Mouse (Mus musculus): ENCODE results near the gene Pold1.

Gene Pold1

GRCm38 (mm10) chr7:44497361-44498055, 51.1 kb downstream of the Pold1 start:
- POLR2A ChIA-PET, result interaction anchor here (0.5 to 7.2 kb wide), 52 partner anchors 9 to 1808 kb away, joined by 3 to 100 read pairs (median 5); partner anchors contain the start of genes Josd2 (in 3 of the 4), Nup62 (in 2 of the 4), 1700028J19Rik (in 1 of the 4) and 2410002F23Rik (in 1 of the 4)
- CTCF ChIA-PET, result interaction anchor here (0.6 to 3.1 kb wide), 15 partner anchors 7 to 293 kb away, joined by 3 to 23 read pairs (median 4); partner anchors contain the start of gene Pold1 (in 1 of the 4)

DNA sequence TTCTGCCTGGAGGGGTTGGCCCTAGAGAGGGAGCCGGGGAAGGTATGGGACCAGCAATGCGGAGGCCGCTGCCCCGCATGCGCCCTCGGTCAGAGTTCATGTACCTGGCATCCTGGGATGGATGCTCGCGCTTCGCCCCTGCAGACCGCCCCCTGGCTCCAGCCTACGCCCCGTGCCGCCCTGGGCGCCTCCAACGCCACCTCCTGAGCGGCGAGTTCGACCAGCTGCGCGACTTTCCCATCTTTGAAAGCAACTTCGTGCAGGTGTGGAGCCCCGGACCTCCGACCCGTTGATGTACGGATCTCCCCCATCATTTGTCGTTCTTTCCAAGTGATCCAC, 51.9 kb downstream of the Pold1 start:
- ChIA-PET POLR2A (interaction anchor here (0.5 to 7.2 kb wide), 83 partner anchors 9 to 860 kb away, joined by 3 to 100 read pairs (median 5); partner anchors contain the start of genes Atf5 (in 3 of the 4), Il4i1 (in 3 of the 4), Josd2 (in 3 of the 4) and Nup62 (in 3 of the 4)), CTCF (interaction anchor here in 3 of 4 experiments (0.5 to 3.1 kb wide), 25 partner anchors 11 to 816 kb away, joined by 3 to 23 read pairs (median 4); partner anchors contain the start of genes Pold1 (in 2 of the 3) and Nr1h2 (in 1 of the 3))

DNA sequence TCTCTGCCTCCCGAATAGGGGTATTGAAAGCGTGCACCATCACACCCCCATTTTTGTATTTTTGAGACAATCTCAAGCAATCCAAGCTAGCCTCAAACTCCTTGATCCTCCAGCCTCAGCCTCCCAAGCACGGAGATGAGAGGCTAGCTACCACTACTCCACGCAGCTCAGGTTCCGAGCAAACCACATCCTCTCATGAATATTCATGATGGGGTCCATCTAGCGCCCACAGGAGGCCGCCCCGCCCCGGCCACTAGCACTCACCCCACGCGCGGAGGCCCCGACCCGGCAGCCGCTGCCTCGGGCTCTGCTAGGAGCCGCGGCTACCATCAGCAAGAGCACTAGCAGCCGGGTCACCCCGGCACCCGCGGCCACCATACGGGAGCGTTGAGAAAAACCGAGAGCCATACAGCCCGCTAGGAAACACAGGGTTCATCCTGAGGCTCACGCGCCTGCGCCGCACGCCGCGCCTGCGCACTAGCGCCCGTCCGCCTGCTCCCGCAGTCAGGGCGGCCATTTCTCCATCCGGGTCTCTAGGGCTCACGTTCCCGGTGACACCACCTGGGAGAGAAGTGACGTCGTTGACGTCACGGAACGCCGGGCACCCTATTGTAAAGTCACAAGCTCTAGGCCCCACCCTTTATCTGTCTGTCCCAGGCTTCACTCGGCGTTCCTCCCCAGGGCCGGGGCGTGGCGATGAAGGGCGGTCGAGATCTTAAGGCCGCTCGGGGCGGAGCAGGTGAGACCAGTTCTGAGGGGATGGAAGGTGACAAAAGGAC, 52.5 kb downstream of the Pold1 start, which contains the start of the genes Emc10 and Fam71e1:
Gene Emc10 (minus strand): TSS at position 538 of the 779 bp plus-strand sequence.
Gene Fam71e1 (plus strand): TSS at position 590 of the 779 bp plus-strand sequence.
- CTCF ChIA-PET, result interaction anchor here in 3 of 4 experiments (0.5 to 3.1 kb wide), 32 partner anchors 10 to 816 kb away, joined by 3 to 23 read pairs (median 4); partner anchors contain the start of genes Pold1 (in 2 of the 3), Josd2 (in 1 of the 3) and Nr1h2 (in 1 of the 3)
- POLR2A ChIA-PET, result interaction anchor here (0.5 to 7.2 kb wide), 110 partner anchors 9 to 1022 kb away, joined by 3 to 100 read pairs (median 4); partner anchors contain the start of genes Atf5 (in 3 of the 4), Il4i1 (in 3 of the 4), Josd2 (in 3 of the 4) and Nup62 (in 3 of the 4)

DNA sequence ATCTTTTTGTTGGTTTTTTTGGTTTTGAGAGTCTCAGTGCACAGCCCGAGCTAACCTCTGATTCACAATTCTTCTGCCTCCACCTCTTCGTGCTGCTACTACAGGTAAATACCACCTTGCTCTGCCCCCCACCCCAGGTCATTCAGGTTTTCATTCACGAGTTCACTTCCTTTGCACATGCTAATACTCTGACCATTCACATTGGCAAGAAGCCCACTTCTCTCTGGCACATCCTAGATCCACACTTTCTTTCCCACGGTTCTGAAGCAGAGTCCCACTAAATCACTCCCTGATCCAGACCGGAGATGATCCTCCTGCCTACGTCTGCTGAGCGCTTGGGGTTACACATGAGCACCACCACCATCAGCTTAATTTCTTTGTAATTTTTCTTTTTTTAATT, 53.6 kb downstream of the Pold1 start:
- POLR2A ChIA-PET, result interaction anchor here (0.5 to 7.2 kb wide), 24 partner anchors 8 to 270 kb away, joined by 3 to 100 read pairs (median 6); partner anchors contain the start of genes 1700028J19Rik (in 2 of the 4), 2410002F23Rik (in 2 of the 4), Josd2 (in 2 of the 4) and Izumo2 (in 1 of the 4)
- CTCF ChIA-PET, result interaction anchor here in 3 of 4 experiments (0.6 to 3.1 kb wide), 7 partner anchors 9 to 355 kb away, joined by 3 to 23 read pairs (median 3); partner anchors contain the start of genes Atf5 (in 1 of the 3), Il4i1 (in 1 of the 3) and Nup62 (in 1 of the 3)

GRCm38 (mm10) chr7:44494681-44495080, 54.0 kb downstream of the Pold1 start:
- POLR2A ChIA-PET, result interaction anchor here (0.5 to 7.2 kb wide), 17 partner anchors 8 to 248 kb away, joined by 3 to 100 read pairs (median 6); partner anchors contain the start of genes Josd2 (in 2 of the 4), 1700028J19Rik (in 1 of the 4) and 2410002F23Rik (in 1 of the 4)
- CTCF ChIA-PET, result interaction anchor here in 3 of 4 experiments (0.6 to 1.3 kb wide), 5 partner anchors 9 to 355 kb away, joined by 3 to 9 read pairs (median 3); partner anchors contain the start of genes Atf5 (in 1 of the 3), Il4i1 (in 1 of the 3) and Nup62 (in 1 of the 3)

- POLR2A ChIA-PET, result interaction anchor here in 2 of 4 experiments (0.6 to 1.3 kb wide), 6 partner anchors 21 to 142 kb away, joined by 3 read pairs; no protein-coding TSS in a partner anchor
- CTCF ChIA-PET, result interaction anchor here in 3 of 4 experiments (1.0 to 2.4 kb wide), 4 partner anchors 7 to 141 kb away, joined by 3 to 5 read pairs (median 3); no protein-coding TSS in a partner anchor
Observed at GRCm38 (mm10) chr7:44492166-44492826, 56.4 kb downstream of the Pold1 start.

GRCm38 (mm10) chr7:44491391-44491790, 57.3 kb downstream of the Pold1 start:
- CTCF ChIA-PET, result interaction anchor here in 2 of 4 experiments (0.5 to 2.4 kb wide), 2 partner anchors 27 to 123 kb away, joined by 5 to 15 read pairs; no protein-coding TSS in a partner anchor
- POLR2A ChIA-PET, result interaction anchor here in 3 of 4 experiments (0.6 to 1.3 kb wide), 4 partner anchors 23 to 245 kb away, joined by 3 read pairs; partner anchors contain the start of genes 1700028J19Rik (in 1 of the 3) and 2410002F23Rik (in 1 of the 3)

GRCm38 (mm10) chr7:44490281-44490680, 58.4 kb downstream of the Pold1 start:
- CTCF ChIA-PET, result interaction anchor here in 2 of 4 experiments (0.6 to 2.4 kb wide), 2 partner anchors 28 to 32 kb away, joined by 3 to 5 read pairs; no protein-coding TSS in a partner anchor
- POLR2A ChIA-PET, result interaction anchor here in 1 of 4 experiments (0.7 kb wide), 1 partner anchor 739 kb away, joined by 3 read pairs; no protein-coding TSS in a partner anchor

- POLR2A ChIA-PET, result interaction anchor here in 2 of 4 experiments (1.6 to 5.3 kb wide), 4 partner anchors 8 to 20 kb away, joined by 4 to 100 read pairs (median 50); partner anchors contain the start of genes Emc10 (in 2 of the 2), Fam71e1 (in 2 of the 2) and Josd2 (in 1 of the 2)
- CTCF ChIA-PET, result interaction anchor here in 1 of 4 experiments (0.9 kb wide), 1 partner anchor 150 kb away, joined by 3 read pairs; no protein-coding TSS in a partner anchor
Observed at GRCm38 (mm10) chr7:44488545-44488944, 60.1 kb downstream of the Pold1 start.

DNA sequence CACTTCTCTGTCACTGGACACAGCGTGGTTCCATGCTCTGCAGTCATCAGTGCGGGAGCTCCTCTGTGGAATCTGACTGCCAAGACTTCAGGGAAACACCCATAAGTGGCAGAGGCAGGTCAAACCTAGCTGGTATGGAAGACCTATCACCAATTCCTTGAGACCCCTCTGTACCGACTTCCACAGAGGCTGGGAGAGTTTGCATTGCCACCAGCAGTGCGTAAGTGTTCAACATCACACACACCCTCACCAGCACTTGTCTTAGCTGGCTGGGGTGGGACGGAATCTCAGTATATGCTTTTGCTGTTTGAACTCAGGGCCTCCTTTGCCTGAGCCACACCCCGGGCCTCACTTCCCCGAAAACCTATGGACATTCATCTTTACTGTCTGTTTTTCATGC, 60.7 kb downstream of the Pold1 start:
- ChIA-PET CTCF (interaction anchor here in 1 of 4 experiments (3.5 kb wide), 1 partner anchor 9 kb away, joined by 23 read pairs; the partner anchor contains the start of genes Emc10 and Fam71e1), POLR2A (interaction anchor here in 2 of 4 experiments (1.0 to 5.3 kb wide), 7 partner anchors 8 to 183 kb away, joined by 3 to 100 read pairs (median 5); partner anchors contain the start of genes Emc10 (in 2 of the 2), Fam71e1 (in 2 of the 2) and Josd2 (in 1 of the 2))

GRCm38 (mm10) chr7:44486927-44487575, 61.6 kb downstream of the Pold1 start:
- CTCF ChIA-PET, result interaction anchor here in 3 of 4 experiments (0.6 to 3.5 kb wide), 11 partner anchors 10 to 900 kb away, joined by 3 to 23 read pairs (median 4); partner anchors contain the start of genes Emc10 (in 1 of the 3) and Fam71e1 (in 1 of the 3)
- POLR2A ChIA-PET, result interaction anchor here in 3 of 4 experiments (0.7 to 5.3 kb wide), 23 partner anchors 9 to 241 kb away, joined by 3 to 100 read pairs (median 4); partner anchors contain the start of genes Emc10 (in 2 of the 3), Fam71e1 (in 2 of the 3), Josd2 (in 2 of the 3) and 1700028J19Rik (in 1 of the 3)

GRCm38 (mm10) chr7:44485572-44486195, 63.0 kb downstream of the Pold1 start:
- CTCF ChIA-PET, result interaction anchor here (0.5 to 3.5 kb wide), 58 partner anchors 7 to 690 kb away, joined by 3 to 23 read pairs (median 4); partner anchors contain the start of genes Emc10 (in 2 of the 4), Fam71e1 (in 2 of the 4), Josd2 (in 1 of the 4) and Lrrc4b (in 1 of the 4)
- POLR2A ChIA-PET, result interaction anchor here (0.5 to 5.3 kb wide), 71 partner anchors 8 to 1159 kb away, joined by 3 to 100 read pairs (median 4); partner anchors contain the start of genes Emc10 (in 3 of the 4), Fam71e1 (in 3 of the 4), Josd2 (in 3 of the 4) and 1700028J19Rik (in 1 of the 4)

- ChIA-PET POLR2A (interaction anchor here (0.5 to 5.3 kb wide), 59 partner anchors 9 to 751 kb away, joined by 3 to 100 read pairs (median 4); partner anchors contain the start of genes Emc10 (in 3 of the 4), Fam71e1 (in 3 of the 4), Josd2 (in 3 of the 4) and 1700028J19Rik (in 1 of the 4)), CTCF (interaction anchor here (0.5 to 3.5 kb wide), 57 partner anchors 8 to 691 kb away, joined by 3 to 23 read pairs (median 4); partner anchors contain the start of genes Emc10 (in 1 of the 4), Fam71e1 (in 1 of the 4), Josd2 (in 1 of the 4) and Lrrc4b (in 1 of the 4))
Observed at GRCm38 (mm10) chr7:44484841-44485571, 63.6 kb downstream of the Pold1 start.

DNA sequence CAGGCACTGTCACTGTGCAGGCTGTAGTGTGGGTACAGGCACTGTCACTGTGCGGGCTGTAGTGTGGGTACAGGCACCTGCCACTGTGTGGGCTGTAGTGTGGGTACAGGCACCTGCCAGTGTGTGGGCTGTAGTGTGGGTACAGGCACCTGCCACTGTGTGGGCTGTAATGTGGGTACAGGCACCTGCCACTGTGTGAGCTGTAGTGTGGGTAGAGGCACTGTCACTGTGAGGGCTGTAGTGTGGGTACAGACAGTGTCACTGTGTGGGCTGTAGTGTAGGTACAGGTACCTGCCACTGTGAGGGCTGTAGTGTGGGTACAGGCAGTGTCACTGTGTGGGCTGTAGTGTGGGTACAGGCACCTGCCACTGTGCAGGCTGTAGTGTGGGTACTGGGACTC, 64.5 kb downstream of the Pold1 start:
- ChIA-PET CTCF (interaction anchor here in 3 of 4 experiments (0.5 to 3.5 kb wide), 3 partner anchors 13 to 85 kb away, joined by 3 to 23 read pairs (median 4); partner anchors contain the start of genes Emc10 (in 1 of the 3) and Fam71e1 (in 1 of the 3)), POLR2A (interaction anchor here in 2 of 4 experiments (0.5 to 1.6 kb wide), 3 partner anchors 16 to 608 kb away, joined by 4 to 6 read pairs (median 5); partner anchors contain the start of genes Josd2 (in 1 of the 2) and Rcn3 (in 1 of the 2))
